Mouse (Mus musculus): ENCODE measurements around the gene Mpst. TPM values are rescaled to one million over a fixed set of nuclear protein-coding genes. Genes with fewer than 3 reads are reported as not detected.

Gene Mpst
- polyA plus RNA-seq, 1 experiment from 2014 or later = 1.8 TPM

DNA sequence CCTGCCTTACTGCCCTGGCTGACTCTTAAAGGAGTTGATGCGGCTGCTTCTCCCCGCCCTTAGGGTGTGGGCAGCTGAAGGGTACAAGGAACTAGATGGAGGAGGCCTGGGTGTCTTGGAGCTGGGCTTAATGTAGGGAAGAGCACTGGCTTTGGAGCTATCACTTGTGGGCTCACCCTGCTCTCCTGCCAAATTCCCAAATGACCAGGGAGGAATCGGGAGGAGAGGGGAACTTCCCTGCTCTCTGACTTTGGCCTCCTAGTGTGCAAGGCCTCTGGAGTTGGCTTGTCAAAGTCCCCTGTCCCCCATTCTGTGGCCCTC, 22.9 kb downstream of the Mpst start:
- Histone ChIP-seq H3K4me1 (peaks cover 28% of the 10 kb centered on the region), H3K4me2 (replicated peaks) (peak overlapping the region; percentile 80), H3K4me3 (peak overlapping the region; percentile 56), H3K27ac (peak overlapping the region; percentile 76), H3K9ac (peak overlapping the region; percentile 82), H3K27me3 (peaks cover 3% of the 10 kb centered on the region; the same call in 1 of the 2 replicates), H3K36me3 (peaks cover 33% of the 10 kb centered on the region), H3K9me3 (replicated peaks) (no peaks in the 10 kb centered on the region)
- WGBS = 0% methylated on average over 3 of the region's 3 CpGs
- ATAC-seq (ENCODE audit: low FRiP score) = no peak

DNA sequence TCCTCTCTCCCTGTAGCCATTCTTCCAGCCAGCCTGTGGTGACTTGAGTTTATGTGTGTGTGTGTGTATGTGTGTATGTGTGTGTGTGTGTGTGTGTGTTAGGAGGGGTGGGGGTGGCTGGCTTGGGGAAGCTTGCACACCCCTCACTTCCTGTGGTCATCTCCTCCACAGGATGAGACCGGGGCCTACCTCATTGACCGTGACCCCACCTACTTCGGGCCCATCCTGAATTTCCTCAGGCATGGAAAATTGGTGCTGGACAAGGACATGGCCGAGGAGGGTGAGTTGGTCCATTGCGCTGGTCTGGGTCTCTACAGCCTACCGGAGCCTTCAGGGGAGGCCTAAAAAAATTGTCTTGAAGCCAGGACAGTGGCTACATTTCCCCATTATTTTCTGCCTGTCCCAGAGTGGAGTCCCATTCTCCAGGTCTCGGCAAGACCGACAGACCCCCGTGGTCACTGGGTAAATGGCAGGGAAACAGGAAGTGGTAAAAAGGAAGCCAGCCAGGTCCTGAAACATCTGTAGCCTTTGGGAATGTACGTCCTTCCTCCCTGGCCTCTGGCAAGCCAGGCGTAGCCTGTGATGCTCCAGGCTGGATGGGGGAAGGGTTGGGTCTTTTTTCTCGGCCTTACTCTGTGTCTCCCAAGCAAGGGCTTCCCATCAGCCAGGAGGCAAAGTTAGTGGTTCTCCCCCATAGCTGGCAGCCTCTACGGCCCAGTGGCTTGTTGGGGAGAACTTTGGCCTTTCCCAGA, 23.8 kb downstream of the Mpst start:
- 83% methylated on average over 13 of the region's 13 CpGs for WGBS

DNA sequence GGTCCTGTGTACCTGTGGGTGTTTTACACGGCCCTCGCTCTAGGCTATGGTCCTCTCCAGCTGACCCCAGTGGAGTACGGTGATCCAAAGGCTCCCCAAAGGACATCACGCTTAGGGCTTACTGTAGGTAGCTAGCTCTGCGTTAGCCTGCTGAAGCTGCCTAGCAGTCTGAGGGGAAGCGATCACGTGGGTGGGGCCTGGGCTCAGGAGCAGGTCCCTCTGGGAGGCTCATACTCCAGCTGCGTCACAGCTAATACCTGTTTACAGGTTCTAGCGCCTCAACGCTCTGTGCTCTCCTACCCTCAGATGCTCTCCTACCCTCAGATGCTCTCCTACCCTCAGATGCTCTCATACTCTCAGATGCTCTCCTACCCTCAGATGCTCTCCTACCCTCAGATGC, 24.7 kb downstream of the Mpst start:
- peaks cover 46% of the 10 kb centered on the region for H3K4me1 ChIP-seq

More for the DNA sequence above, 23.8 kb downstream of the Mpst start:
- H3K27ac ChIP-seq = peak overlapping the region; percentile 40; the same call in 1 of the 2 replicates
- H3K36me3 ChIP-seq = peaks cover 38% of the 10 kb centered on the region
- no peaks in the 10 kb centered on the region for H3K27me3 ChIP-seq
- peak overlapping the region; percentile 56; the same call in 1 of the 2 replicates for H3K4me3 ChIP-seq
- no peaks in the 10 kb centered on the region for H3K9me3 ChIP-seq (replicated peaks)
- peak overlapping the region; percentile 82; the same call in 1 of the 2 replicates for H3K9ac ChIP-seq
- no peak for ATAC-seq (ENCODE audit: low FRiP score)
- H3K4me1 ChIP-seq = peaks cover 37% of the 10 kb centered on the region
- H3K4me2 ChIP-seq (replicated peaks) = peak overlapping the region; percentile 80

DNA sequence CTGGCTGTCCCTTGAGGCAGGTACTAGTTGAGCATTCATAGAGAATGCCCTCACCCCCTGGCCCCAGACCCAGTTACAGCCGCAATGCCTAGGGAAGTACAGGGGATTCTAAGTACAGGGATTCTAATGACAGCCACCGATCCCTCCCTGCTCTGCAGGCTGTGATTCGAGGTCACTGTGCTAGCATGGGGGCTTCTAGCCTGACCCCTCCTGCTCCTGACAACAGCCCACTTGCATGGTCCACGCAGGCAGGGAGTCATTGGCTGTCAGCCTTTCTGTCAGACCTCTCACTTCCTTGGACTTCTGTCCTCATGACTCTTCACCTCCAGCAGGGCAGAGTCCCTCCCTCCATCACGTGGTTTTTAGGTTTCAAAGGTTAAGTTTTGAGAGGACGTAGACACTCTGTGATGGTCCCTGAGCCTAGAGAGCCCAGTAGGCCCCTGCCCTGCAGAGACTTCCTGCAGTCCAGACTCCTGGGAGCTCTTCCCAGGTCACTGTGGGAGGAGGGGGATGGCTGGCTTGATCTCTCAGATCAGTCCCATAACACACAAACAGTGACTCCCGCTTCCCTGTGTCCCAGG, 25.4 kb downstream of the Mpst start:
- no peak overlapping the region for H3K4me3 ChIP-seq
- peaks cover 6% of the 10 kb centered on the region; the same call in 1 of the 2 replicates for H3K27me3 ChIP-seq
- no peaks in the 10 kb centered on the region for H3K9me3 ChIP-seq (replicated peaks)
- H3K4me2 ChIP-seq (replicated peaks) = no peak overlapping the region
- ATAC-seq (ENCODE audit: low FRiP score) = no peak
- H3K4me1 ChIP-seq = peaks cover 53% of the 10 kb centered on the region
- H3K36me3 ChIP-seq = peaks cover 48% of the 10 kb centered on the region
- 83% methylated on average over 7 of the region's 7 CpGs for WGBS
- H3K27ac ChIP-seq = no peak overlapping the region
- no peak overlapping the region; the same call in 1 of the 2 replicates for H3K9ac ChIP-seq

More for the DNA sequence above, 24.7 kb downstream of the Mpst start:
- ATAC-seq (ENCODE audit: low FRiP score) = no peak
- no peak overlapping the region for H3K4me3 ChIP-seq
- peaks cover 46% of the 10 kb centered on the region for H3K36me3 ChIP-seq
- no peaks in the 10 kb centered on the region for H3K9me3 ChIP-seq (replicated peaks)
- 0 out of 2 replicates have a peak overlapping the region, but pooled peaks have one; percentile 27 for H3K9ac ChIP-seq
- H3K4me2 ChIP-seq (replicated peaks) = no peak overlapping the region
- H3K27ac ChIP-seq = no peak overlapping the region
- WGBS = 89% methylated on average over 10 of the region's 10 CpGs
- peaks cover 3% of the 10 kb centered on the region; the same call in 1 of the 2 replicates for H3K27me3 ChIP-seq

DNA sequence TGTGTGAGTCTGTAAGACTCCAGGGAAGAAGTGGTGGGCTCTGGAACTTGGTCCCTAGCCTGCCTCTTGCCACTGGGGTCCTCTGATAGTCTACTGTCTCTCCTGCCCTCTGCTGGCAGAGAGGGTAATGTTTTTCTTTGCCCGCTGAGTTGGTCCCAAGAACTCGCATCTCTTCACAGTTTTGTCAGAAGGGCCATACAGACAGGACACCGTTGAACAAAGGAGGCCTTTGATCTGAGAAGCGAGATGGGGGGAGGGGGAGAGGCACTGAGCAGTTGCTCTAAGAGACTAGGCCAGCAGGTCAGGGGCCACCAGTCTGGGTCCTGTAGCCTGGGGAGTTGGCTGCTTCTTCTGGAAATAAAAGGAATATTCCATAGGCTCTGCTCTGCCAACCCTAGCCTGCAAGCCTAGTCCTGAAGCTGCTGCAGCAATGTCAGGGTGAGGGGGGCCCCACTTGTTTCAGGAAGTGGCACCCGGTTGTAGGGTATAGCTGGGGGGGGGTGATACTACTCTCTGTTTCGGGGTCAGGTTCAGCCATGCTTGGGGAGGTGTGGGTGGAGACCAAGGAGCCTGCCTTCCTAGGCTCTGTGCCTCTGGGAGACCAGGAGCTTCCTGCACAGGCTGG, 28.8 kb downstream of the Mpst start:
- WGBS = 25% methylated on average over 6 of the region's 6 CpGs
- Histone ChIP-seq H3K27me3 (peaks cover 6% of the 10 kb centered on the region; the same call in 1 of the 2 replicates), H3K9me3 (replicated peaks) (no peaks in the 10 kb centered on the region), H3K4me3 (no peak overlapping the region), H3K27ac (0 out of 2 replicates have a peak overlapping the region, but pooled peaks have one; percentile 12), H3K4me2 (replicated peaks) (no peak overlapping the region), H3K36me3 (peaks cover 48% of the 10 kb centered on the region), H3K4me1 (peaks cover 60% of the 10 kb centered on the region), H3K9ac (no peak overlapping the region)
- ATAC-seq (ENCODE audit: low FRiP score) = no peak

DNA sequence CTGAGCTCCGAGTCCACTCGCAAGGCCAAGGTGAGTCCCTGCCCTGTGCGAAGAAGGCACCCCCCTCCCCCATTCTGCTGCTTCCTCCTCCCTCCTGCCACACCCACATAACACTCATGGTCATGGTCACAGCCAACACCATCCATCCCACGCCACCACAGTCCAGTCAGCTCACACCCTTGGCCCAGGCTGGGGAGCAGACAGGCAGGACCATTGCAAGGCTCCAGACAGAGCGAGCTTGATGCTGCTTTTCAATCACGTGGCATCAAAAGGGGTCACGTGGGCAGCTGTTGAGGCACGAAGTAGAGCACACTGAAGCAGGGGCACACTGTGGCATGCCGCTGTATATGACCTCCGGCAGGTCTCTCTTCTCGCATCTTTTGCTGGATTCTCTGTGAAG, 29.5 kb downstream of the Mpst start:
- Histone ChIP-seq H3K4me1 (peaks cover 58% of the 10 kb centered on the region), H3K9ac (no peak overlapping the region), H3K27me3 (peaks cover 6% of the 10 kb centered on the region; the same call in 1 of the 2 replicates), H3K4me3 (no peak overlapping the region), H3K4me2 (replicated peaks) (no peak overlapping the region), H3K36me3 (peaks cover 43% of the 10 kb centered on the region), H3K9me3 (replicated peaks) (no peaks in the 10 kb centered on the region), H3K27ac (0 out of 2 replicates have a peak overlapping the region, but pooled peaks have one; percentile 12)
- ATAC-seq (ENCODE audit: low FRiP score) = no peak
- 78% methylated on average over 11 of the region's 11 CpGs for WGBS

DNA sequence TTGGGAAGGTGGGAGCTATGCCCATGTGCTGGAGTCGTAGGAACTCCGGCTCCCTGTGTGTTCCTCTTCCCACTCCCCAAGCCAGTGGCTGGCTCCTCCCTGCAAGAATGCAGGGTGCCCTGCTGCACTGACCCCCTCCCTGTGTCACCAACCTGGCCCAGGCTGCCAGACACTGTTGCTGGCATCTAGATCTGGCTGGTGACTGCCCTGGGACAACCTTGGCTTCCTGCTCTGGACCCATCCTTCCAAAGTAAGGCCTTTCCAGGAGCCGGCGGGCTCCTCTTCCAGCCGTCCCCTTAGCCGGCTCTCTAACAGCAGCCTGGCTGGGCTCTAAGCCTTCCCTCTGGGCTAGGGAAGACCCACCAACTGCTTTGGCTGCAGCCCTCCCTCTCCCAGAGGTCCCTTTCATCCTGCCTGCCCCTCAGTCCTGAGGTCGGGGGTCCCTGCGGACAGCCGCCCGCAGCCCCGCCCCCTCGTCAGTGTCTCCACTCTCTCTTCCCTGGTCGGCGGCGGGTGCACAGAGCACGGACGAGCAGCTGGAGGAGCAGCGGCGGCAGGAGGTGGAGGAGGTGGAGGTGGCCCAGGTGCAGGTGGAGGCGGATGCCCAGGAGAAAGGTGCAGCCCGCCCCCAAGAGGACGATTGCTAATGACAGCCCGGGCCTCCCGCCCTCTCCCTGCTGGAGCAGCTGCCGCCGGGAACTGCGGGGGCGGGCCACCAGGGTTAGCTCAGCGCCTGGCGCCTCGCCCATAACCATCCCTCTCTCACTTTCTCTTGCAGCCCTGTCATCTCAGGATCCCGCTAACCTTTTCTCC, 30.4 kb downstream of the Mpst start:
- Histone ChIP-seq H3K27me3 (peaks cover 6% of the 10 kb centered on the region; the same call in 1 of the 2 replicates), H3K9ac (peak overlapping the region; percentile 49), H3K4me1 (peaks cover 59% of the 10 kb centered on the region), H3K9me3 (replicated peaks) (no peaks in the 10 kb centered on the region), H3K27ac (peak overlapping the region; percentile 86), H3K4me2 (replicated peaks) (peak overlapping the region; percentile 59), H3K36me3 (peaks cover 34% of the 10 kb centered on the region), H3K4me3 (peak overlapping the region; percentile 19)
- ATAC-seq (ENCODE audit: low FRiP score) = peak; percentile 69
- WGBS = 10% methylated on average over 32 of the region's 32 CpGs

DNA sequence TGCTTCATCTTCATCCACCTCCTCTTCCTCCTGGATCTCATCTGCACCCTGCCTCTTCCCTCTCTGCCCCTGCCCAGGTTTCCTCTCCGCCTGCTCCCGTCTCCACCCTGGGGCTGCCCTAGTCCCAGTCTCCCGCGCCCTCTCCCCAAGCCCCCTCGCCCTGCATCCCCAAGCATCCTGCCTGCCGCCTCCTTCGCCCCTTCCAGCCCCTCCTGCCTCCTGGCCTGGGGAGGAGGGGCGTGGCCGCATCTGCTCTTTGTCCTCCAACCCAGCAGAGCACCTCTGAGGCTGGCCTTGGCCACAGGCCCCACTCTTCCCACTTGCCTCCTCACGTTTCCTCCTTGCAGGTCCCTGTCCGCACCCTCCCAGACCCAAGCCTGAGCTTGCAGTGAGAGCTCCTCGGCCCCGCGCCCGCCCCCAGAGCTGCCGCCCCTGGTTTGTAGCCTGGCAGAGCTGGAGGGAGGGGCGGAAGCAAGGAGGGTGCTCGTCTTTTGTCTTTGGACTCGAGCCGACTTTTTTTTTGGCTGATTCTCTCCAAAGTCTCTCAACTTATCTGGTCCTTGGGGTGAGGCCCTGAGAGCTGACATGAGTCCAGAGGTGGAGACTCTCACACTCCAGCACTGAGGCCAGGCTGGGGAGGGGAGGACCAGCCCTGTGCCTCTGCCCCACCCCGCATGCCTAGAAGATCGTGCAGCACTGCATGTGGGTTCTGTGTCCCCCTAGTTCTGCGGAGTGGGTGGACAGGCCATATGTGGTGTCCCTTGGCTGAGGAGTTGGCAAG, 31.2 kb downstream of the Mpst start:
- H3K9ac ChIP-seq = peak overlapping the region; percentile 49
- H3K4me1 ChIP-seq = peaks cover 56% of the 10 kb centered on the region
- peak overlapping the region; percentile 19 for H3K4me3 ChIP-seq
- H3K9me3 ChIP-seq (replicated peaks) = no peaks in the 10 kb centered on the region
- peak overlapping the region; percentile 86 for H3K27ac ChIP-seq
- H3K36me3 ChIP-seq = peaks cover 26% of the 10 kb centered on the region
- H3K27me3 ChIP-seq = peaks cover 6% of the 10 kb centered on the region; the same call in 1 of the 2 replicates
- peak overlapping the region; percentile 59 for H3K4me2 ChIP-seq (replicated peaks)
- peak; percentile 21 for ATAC-seq (ENCODE audit: low FRiP score)
- WGBS = 16% methylated on average over 23 of the region's 23 CpGs

DNA sequence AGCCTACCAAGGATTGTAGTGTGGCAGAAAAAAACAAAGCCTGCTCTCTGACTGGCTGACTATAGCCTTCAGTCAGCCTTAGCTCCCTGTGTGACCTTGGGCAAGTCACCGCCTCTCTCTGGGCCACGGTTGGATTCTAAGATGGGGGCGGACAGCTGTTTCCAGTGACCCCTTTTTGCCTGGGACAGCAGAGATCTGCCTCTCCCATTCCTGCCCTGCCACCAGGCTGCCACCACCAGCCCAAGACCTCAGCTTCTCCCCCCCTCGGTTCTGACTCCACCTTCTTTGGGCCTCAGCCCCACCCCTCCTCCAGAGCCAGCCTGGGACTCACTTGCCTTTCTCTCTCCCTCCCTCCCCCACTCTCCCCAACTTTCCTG, 31.8 kb downstream of the Mpst start:
- Histone ChIP-seq H3K27ac (no peak overlapping the region), H3K36me3 (peaks cover 24% of the 10 kb centered on the region), H3K4me3 (no peak overlapping the region), H3K27me3 (peaks cover 6% of the 10 kb centered on the region; the same call in 1 of the 2 replicates), H3K9ac (no peak overlapping the region), H3K4me1 (peaks cover 56% of the 10 kb centered on the region), H3K4me2 (replicated peaks) (no peak overlapping the region), H3K9me3 (replicated peaks) (no peaks in the 10 kb centered on the region)
- ATAC-seq (ENCODE audit: low FRiP score) = no peak
- 54% methylated on average over 4 of the region's 4 CpGs for WGBS

DNA sequence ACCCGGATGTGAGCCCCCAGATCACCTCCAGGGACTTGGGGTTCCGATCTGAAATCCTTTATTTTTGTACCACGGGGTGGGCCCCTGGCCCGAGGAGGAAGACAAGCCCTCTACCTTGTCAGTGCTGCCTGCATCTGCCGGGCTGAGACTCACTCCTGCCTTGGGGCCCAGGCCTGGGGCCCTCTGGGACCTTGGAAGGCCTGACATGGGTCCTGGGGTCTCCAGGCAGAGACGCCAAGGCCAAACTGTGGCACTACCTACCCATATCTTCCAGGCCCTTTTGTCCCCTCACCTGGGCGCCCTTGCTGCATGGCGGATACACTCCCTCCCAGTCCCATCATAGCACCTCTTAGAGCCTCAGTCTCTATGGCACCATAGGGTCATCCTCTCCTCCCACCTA, 32.3 kb downstream of the Mpst start:
- Histone ChIP-seq H3K27ac (no peak overlapping the region), H3K4me1 (peaks cover 58% of the 10 kb centered on the region), H3K9ac (no peak overlapping the region; the same call in 1 of the 2 replicates), H3K36me3 (peaks cover 21% of the 10 kb centered on the region), H3K9me3 (replicated peaks) (no peaks in the 10 kb centered on the region), H3K4me2 (replicated peaks) (no peak overlapping the region), H3K4me3 (no peak overlapping the region), H3K27me3 (peaks cover 6% of the 10 kb centered on the region; the same call in 1 of the 2 replicates)
- no peak for ATAC-seq (ENCODE audit: low FRiP score)
- 49% methylated on average over 8 of the region's 8 CpGs for WGBS

DNA sequence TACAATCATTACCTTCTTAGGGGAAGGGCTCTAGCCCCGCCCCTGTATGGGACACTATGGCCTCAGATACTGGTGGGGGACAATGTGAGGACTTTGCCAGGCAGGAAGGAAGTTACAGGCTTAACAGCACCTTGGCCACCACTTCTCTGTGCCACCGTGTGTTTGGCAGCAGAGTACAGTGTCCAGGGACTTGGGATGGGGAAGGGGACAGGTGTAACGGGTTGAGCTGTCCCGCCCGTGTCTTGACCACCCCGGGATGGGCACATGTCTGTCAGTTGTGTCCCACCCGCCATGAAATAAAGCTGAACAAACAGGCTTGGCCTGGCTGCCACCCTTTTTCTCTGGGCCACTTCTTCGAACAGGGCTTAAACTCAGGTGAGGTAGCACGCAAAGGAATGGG, 32.8 kb downstream of the Mpst start:
- 72% methylated on average over 9 of the region's 9 CpGs for whole genome bisulfite sequencing
- no peak for ATAC-seq (ENCODE audit: low FRiP score)
- H3K9me3 ChIP-seq (replicated peaks) = no peaks in the 10 kb centered on the region
- H3K27me3 ChIP-seq = peaks cover 6% of the 10 kb centered on the region; the same call in 1 of the 2 replicates
- H3K27ac ChIP-seq = no peak overlapping the region
- H3K9ac ChIP-seq = no peak overlapping the region
- no peak overlapping the region for H3K4me3 ChIP-seq
- no peak overlapping the region for H3K4me2 ChIP-seq (replicated peaks)
- H3K4me1 ChIP-seq = peaks cover 60% of the 10 kb centered on the region
- H3K36me3 ChIP-seq = peaks cover 16% of the 10 kb centered on the region

All from hindbrain, embryonic 12.5 days (tissue).